Mouse (Mus musculus) olfactory bulb, adult 2 months (tissue): ENCODE measurements around the gene Sparc. TPM values are rescaled to one million over a fixed set of nuclear protein-coding genes. Genes with fewer than 3 reads are reported as not detected.
A peak's percentile ranks its signal among the peaks of the same experiment; 100 is the strongest.
"Not testable (repeated sequence)": the region's sequence is repeated elsewhere in the genome, so short reads cannot be mapped to it uniquely, and the experiment has no call there.

ENCODE experiments used
- H3K27ac ChIP-seq: fragments of 200-500 bp; 2 replicates; pipeline ENCODE4 v1.5.1; 2012; ENCODE audit warnings: low read depth, low read length; ENCODE audit not compliant: insufficient read depth
- H3K4me1 ChIP-seq: fragments of 200-500 bp; 2 replicates; pipeline ENCODE4 v1.6.1; 2012; ENCODE audit warnings: low read length; ENCODE audit not compliant: control insufficient read depth, insufficient read depth
- H3K4me3 ChIP-seq: fragments of 200-500 bp; 2 replicates; pipeline ENCODE4 v1.5.1; 2012; ENCODE audit warnings: mild to moderate bottlenecking, low read depth, low read length, moderate library complexity; ENCODE audit not compliant: insufficient read depth
- CTCF ChIP-seq: fragments of 200-500 bp; IDR thresholded peaks from 2 replicates; pipeline ENCODE4 v1.5.1; 2012; ENCODE audit warnings: low read depth, mild to moderate bottlenecking, low read length, moderate library complexity; ENCODE audit not compliant: insufficient read depth
- POLR2A ChIP-seq: fragments of 200-500 bp; IDR thresholded peaks from 2 replicates; pipeline ENCODE4 v1.6.1; 2012; ENCODE audit warnings: mild to moderate bottlenecking, low read depth, low read length, moderate library complexity; ENCODE audit not compliant: insufficient read depth
- WGBS: fragments of 180-500 bp; shearing (Covaris S2); methylation state at CpG from one replicate; pipeline ENCODE4 v1.1.7; 2018; 5-methylcytosine and 5-hydroxymethylcytosine counted together
- polyA plus RNA-seq: library from polyadenylated mRNA; stranded (reverse); fragments of >200 nt; gene quantifications from 2 replicates; pipeline ENCODE4 v1.2.4, GENCODE M21; 2012; ENCODE audit warnings: low replicate concordance; ENCODE audit not compliant: missing spikeins, insufficient read depth, insufficient read length

Sparc gene
- polyA plus RNA-seq, 1 experiment = 225 TPM

DNA sequence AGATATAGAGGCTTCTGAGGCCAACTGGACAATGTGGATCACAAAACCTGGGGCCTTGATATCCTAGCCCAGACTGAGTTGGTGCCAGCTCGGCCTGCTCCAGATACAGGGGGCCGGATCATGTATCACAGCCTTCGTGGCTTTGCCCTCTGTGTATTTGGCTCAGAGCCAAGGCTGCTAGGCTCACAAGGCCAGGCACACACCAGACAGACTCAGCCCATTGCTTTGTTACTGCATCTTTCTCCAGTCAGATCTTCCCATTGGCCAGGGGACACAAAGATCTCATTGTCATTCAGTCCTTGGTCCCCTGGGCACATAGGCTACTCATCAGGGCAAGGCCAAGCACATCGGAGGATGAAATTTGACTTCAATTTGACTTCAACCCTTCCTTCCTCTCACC lies 773 bp upstream of the Sparc start:
- 52% methylated on average over 4 of the region's 4 CpGs for WGBS
- H3K27ac ChIP-seq = no peak overlapping the region; the same call in 1 of the 2 replicates
- peaks cover 14% of the 10 kb centered on the region for H3K4me1 ChIP-seq
- no peak overlapping the region for H3K4me3 ChIP-seq
- TF ChIP-seq POLR2A (no peak), CTCF (no peak)

DNA sequence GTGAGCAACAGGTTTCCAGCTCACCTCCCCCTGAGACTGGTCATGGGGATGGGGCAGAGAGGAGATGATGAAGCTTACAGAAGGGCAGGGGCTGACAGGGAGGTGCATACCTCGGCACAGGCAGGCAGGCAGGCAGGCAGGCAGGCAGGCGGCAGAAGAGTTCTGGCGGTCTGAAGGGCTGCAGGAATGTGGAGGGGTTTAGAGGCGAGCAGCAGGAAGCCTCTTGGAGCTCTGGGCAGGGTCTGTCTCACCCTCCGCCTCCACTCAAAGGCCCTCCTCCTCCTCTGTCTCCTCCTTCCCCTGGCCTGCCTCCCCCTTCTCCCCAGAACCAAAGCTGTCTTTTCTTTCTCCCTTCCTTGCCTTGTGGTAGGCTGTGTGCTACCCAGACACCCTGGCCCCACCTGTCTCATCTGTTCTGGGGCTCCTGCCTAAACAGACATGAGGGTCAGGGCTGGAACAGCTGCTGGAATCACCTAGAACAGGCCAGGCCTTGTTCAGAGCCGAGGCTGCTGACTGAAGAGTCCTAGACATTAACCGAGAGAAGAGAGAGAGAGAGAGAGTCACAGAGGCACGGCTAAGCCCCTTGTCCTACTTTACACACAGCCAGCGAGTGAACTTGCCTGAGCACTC lies 3.2 kb downstream of the Sparc start:
- peaks cover 14% of the 10 kb centered on the region for H3K4me1 ChIP-seq
- H3K27ac ChIP-seq = peak overlapping the region; percentile 64
- H3K4me3 ChIP-seq = peak overlapping the region; percentile 34
- WGBS = 28% methylated on average over 9 of the region's 9 CpGs
- TF ChIP-seq POLR2A (no peak), CTCF (no peak)

DNA sequence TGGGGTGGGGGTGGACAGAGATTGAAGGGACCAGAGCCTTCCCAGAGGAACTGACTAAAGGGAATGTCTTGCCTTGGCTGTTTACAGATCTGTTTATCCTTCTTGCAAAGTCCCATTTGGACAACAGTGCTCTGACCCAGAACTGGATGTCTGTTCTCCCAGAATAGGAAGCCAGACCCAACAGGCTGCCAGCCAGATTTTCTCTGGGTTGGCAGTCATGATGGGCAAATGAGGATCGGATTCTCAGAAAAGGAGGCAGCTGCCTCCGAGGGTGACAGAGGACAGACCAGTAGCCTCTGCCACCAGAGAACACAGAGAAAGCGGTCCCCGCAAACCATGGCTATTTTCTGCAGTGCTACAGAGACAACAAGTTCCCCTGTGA lies 3.7 kb downstream of the Sparc start:
- Histone ChIP-seq H3K4me3 (peak overlapping the region; percentile 34), H3K27ac (peak overlapping the region; percentile 64), H3K4me1 (peaks cover 14% of the 10 kb centered on the region)
- WGBS = 21% methylated on average over 4 of the region's 4 CpGs
- TF ChIP-seq CTCF (no peak), POLR2A (no peak)

DNA sequence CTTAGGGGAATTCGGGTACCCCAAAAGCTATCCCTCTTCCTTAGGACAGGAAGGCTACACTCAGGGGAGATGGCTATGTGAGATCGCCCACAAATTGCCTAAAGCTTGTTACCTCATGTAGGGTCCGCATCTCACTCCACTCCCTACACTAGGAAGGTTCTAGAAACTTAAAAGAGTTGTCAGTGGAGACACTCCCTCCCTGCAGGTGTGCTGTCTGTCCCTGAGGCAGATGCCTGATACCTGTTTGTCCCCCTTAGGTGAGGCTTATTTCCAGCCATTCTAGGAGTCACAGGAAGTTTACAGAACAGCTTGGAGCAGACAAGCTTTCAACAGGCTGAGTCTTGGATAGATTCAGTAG lies 4.3 kb downstream of the Sparc start:
- Histone ChIP-seq H3K4me3 (no peak overlapping the region), H3K4me1 (peaks cover 14% of the 10 kb centered on the region), H3K27ac (0 out of 2 replicates have a peak overlapping the region, but pooled peaks have one; percentile 12)
- WGBS = 28% methylated on average over 3 of the region's 3 CpGs
- no peak for TF ChIP-seq CTCF
- no peak for TF ChIP-seq POLR2A

DNA sequence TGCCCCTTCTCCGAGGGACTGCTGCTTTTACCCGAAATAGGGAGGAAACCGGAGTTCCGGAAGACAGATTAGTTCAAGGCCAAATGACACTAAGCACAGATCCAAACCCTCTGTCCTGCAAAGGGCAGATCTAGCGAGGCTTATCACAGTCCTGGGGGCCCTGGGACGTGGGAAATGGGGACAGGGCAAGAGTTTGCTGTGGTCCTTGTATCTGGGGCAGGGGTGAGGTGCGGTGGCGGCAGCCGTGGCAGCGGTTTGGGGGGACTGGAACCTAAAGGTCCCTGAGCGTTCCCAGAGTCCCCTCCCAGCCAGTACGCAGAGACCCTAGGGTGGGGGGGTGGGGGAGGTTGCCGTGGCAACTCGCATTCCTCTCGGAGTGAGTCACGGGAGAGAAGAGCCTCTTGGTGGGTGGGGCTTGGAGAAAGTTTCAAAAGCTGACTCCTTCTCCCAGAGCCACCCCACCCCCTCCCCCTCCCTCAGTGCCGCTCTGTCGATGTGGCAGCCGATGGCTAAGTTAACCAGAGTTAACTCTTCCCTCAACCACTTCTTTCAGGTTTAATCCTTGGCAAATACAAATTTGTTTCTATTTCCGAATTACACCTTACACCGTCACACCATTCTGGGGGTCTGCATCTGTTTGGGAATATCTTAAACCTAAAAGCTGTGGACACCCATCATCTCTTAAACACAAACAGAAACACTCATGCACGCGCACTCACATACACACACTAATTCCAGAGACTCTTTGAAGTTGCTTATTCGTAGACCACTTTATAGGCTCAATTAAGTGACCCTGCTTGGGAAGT lies 4.9 kb downstream of the Sparc start:
- WGBS = 5% methylated on average over 24 of the region's 24 CpGs
- TF ChIP-seq CTCF (no peak), POLR2A (no peak)
- peaks cover 14% of the 10 kb centered on the region for H3K4me1 ChIP-seq
- H3K4me3 ChIP-seq = peak overlapping the region; percentile 42
- peak overlapping the region; percentile 46 for H3K27ac ChIP-seq

DNA sequence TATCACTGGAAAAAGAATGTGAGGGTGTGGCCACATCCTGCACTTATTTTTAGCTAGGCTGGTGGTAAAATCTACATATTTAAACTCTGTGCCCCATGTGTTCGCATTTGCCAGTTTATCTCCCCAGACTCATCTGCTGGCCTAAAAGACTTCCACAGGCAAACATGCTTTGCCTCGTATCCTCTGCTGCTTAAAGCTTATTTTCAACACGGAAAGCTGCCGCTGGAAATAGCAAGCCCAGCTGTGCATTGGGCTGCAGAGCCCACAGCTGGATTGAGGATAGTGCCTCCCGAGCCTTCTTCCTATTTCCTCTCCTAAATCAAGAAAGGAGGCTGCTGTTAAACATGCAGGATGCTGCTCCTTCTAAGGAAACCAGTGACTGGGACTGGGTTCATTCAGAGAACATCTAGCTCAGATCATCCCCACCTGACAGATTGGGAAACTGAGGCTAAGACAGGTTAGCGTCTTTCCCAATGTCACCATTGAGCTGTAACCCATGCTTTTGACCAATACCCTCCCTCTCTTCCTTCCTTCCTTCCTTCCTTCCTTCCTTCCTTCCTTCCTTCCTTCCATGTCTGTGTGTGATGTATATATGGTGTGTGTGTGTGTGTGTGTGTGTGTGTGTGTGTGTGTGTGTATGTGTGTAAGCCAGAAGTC lies 6.2 kb downstream of the Sparc start:
- H3K4me1 ChIP-seq = peaks cover 14% of the 10 kb centered on the region
- H3K4me3 ChIP-seq = no peak overlapping the region
- H3K27ac ChIP-seq = no peak overlapping the region
- 47% methylated on average over 6 of the region's 6 CpGs for WGBS
- TF ChIP-seq POLR2A (no peak), CTCF (no peak)

DNA sequence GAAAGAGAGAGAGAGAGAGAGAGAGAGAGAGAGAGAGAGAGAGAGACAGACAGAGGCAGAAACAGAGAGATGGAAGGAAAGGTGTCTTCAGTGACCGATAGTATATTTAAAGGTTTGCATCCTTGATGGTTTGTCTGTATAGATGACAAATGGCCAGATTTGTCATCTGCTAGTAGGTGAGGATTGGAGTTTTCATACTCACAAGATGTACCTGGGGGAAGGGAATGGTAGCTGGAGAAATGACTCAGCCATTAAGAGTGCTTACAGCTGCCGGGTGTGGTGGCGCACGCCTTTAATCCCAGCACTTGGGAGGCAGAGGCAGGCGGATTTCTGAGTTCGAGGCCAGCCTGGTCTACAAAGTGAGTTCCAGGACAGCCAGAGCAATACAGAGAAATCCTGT lies 7.3 kb downstream of the Sparc start:
- not testable (repeated sequence) for H3K4me3 ChIP-seq, H3K27ac ChIP-seq
- peaks cover 14% of the 10 kb centered on the region for H3K4me1 ChIP-seq
- WGBS = 89% methylated on average over 6 of the region's 6 CpGs

DNA sequence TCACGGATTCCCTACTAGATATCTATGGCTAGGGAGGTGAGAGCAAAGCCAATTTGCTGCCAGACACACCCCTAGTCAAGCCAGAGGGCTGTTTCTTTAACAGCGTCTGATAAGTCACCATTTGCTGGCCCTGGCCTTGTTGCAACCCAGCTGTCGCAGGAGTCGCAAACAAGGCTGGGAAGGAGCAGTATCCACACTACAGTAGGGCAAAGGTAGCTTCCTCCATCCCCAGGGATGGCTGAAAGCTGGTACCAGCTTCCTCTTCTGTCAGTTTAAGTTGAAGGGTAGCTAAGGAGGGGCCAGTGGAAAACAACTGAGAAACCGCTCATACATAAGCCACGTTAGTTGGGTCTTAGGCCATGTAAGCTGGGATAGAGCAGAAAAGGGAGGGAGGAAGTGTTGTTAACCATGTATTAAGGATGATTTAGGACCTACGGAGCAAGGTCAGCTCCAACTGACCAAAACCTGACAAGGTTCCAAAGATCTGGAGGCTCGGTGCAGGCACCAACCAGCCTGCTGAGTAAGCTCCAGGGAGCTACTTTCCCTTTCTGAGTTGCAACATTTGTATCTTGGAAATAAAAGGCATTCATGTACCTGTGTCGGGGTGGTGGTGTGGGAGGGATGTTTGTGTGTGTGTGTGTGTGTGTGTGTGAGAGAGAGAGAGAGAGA lies 7.8 kb downstream of the Sparc start:
- WGBS = 83% methylated on average over 9 of the region's 9 CpGs
- H3K27ac ChIP-seq = no peak overlapping the region
- no peak for TF ChIP-seq CTCF
- no peak for TF ChIP-seq POLR2A

DNA sequence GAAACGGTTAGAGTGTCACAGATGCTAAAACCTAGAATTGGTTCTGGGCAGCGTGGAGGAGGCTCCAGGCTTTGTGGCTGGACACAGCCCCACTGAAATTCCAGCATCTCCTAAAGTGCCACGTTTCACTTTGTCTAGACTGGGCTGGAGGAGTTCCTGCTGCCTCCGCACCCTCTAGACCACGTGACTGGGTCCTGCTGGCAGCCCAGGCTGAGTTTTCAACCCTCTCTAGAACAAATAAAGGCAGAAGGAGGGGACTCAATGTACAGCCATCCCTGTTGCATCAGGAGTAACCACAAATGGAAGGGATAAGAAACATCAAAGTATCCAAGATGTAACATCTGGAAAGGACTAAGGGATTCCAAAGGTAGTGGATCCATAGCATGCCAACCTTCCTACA lies 8.7 kb downstream of the Sparc start:
- peaks cover 4% of the 10 kb centered on the region for H3K4me1 ChIP-seq
- WGBS = 50% methylated on average over 5 of the region's 5 CpGs
- no peak for TF ChIP-seq CTCF
- TF ChIP-seq POLR2A = no peak
- no peak overlapping the region for H3K4me3 ChIP-seq
- H3K27ac ChIP-seq = no peak overlapping the region

More for the DNA sequence above, 7.8 kb downstream of the Sparc start:
- peaks cover 13% of the 10 kb centered on the region for H3K4me1 ChIP-seq
- no peak overlapping the region for H3K4me3 ChIP-seq

DNA sequence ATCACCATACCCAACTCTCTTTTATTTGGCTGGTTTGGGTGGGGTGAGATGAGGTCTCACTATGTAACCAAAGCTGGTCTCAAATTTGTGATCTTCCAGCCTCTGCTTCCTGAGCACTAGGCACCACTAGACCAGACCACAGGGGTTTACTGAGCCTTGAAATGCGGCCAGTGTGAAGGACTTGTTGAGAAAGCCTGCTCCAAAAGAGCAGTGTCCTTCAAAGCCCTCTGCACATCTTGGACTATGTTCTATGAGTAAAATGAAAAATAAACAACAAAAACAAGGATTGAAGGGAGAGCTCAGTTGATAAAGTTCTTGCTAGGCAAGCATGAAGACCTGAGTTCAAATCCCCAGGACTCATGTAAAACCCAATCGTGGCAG lies 9.6 kb downstream of the Sparc start:
- 91% methylated on average over 2 of the region's 2 CpGs for WGBS
- no peak for TF ChIP-seq CTCF
- TF ChIP-seq POLR2A = no peak
- Histone ChIP-seq H3K4me1 (peaks cover 4% of the 10 kb centered on the region), H3K4me3 (no peak overlapping the region), H3K27ac (no peak overlapping the region)
